Mouse (Mus musculus) CD4-positive, CD25-positive, alpha-beta regulatory T cell, adult 4 months (primary cell): Measurements from ENCODE around the gene Trpv3. TPM values are rescaled to one million over a fixed set of nuclear protein-coding genes. Genes with fewer than 3 reads are reported as not detected.

ENCODE experiments used
- ATAC-seq: one replicate; pipeline ENCODE4 v1.8.0; 2017
- polyA plus RNA-seq, 2 experiments: library from polyadenylated mRNA; unstranded; fragments of 100-300 nt; shearing (Covaris generic); gene quantifications; one replicate each; pipeline ENCODE4 v1.2.1; 2017

The Trpv3 gene
- polyA plus RNA-seq: under 1 TPM; 0.09 to 0.16 TPM

- peak; percentile 34 for ATAC-seq
Measured at GRCm38 (mm10) chr11:73267267-73267666, at the start of gene Trpv3. TSS of gene Trpv3 (plus strand) at chr11:73267388.

- ATAC-seq: no peak
Measured at GRCm38 (mm10) chr11:73219671-73220070, 47.5 kb upstream of the Trpv3 start.

GRCm38 (mm10) chr11:73220651-73221050, 46.5 kb upstream of the Trpv3 start:
- ATAC-seq: no peak

GRCm38 (mm10) chr11:73222846-73223245, 44.3 kb upstream of the Trpv3 start:
- no peak for ATAC-seq

GRCm38 (mm10) chr11:73223966-73224365, 43.2 kb upstream of the Trpv3 start:
- no peak for ATAC-seq

GRCm38 (mm10) chr11:73225856-73226255, 41.3 kb upstream of the Trpv3 start:
- no peak for ATAC-seq

GRCm38 (mm10) chr11:73228881-73229280, 38.3 kb upstream of the Trpv3 start:
- ATAC-seq: no peak

GRCm38 (mm10) chr11:73230081-73230480, 37.1 kb upstream of the Trpv3 start:
- ATAC-seq: no peak

GRCm38 (mm10) chr11:73232513-73232912, 34.7 kb upstream of the Trpv3 start:
- ATAC-seq: no peak

GRCm38 (mm10) chr11:73233992-73234391, 33.2 kb upstream of the Trpv3 start, which contains the start of gene Trpv1:
TSS of gene Trpv1 (plus strand) at chr11:73234292.
- ATAC-seq: no peak

- ATAC-seq: no peak
Measured at GRCm38 (mm10) chr11:73235990-73236701, 31.0 kb upstream of the Trpv3 start.

GRCm38 (mm10) chr11:73236731-73237130, 30.5 kb upstream of the Trpv3 start:
- no peak for ATAC-seq

- ATAC-seq: no peak
Measured at GRCm38 (mm10) chr11:73242199-73242598, 25.0 kb upstream of the Trpv3 start.

- no peak for ATAC-seq
Measured at GRCm38 (mm10) chr11:73242777-73243176, 24.4 kb upstream of the Trpv3 start.

GRCm38 (mm10) chr11:73257362-73257945, 9.7 kb upstream of the Trpv3 start:
- ATAC-seq: no peak

GRCm38 (mm10) chr11:73258664-73259063, 8.5 kb upstream of the Trpv3 start:
- no peak for ATAC-seq

GRCm38 (mm10) chr11:73260457-73260856, 6.7 kb upstream of the Trpv3 start:
- ATAC-seq: no peak

GRCm38 (mm10) chr11:73261385-73261784, 5.8 kb upstream of the Trpv3 start:
- ATAC-seq: no peak

GRCm38 (mm10) chr11:73274821-73275220, 7.6 kb downstream of the Trpv3 start:
- no peak for ATAC-seq

- ATAC-seq: peak; percentile 70
Measured at GRCm38 (mm10) chr11:73280710-73281109, 13.5 kb downstream of the Trpv3 start.

GRCm38 (mm10) chr11:73281528-73282027, 14.4 kb downstream of the Trpv3 start:
- ATAC-seq: peak; percentile 67

- ATAC-seq: no peak
Measured at GRCm38 (mm10) chr11:73283369-73283768, 16.2 kb downstream of the Trpv3 start.

- ATAC-seq: no peak
Measured at GRCm38 (mm10) chr11:73283926-73284325, 16.7 kb downstream of the Trpv3 start.

GRCm38 (mm10) chr11:73284351-73284750, 17.2 kb downstream of the Trpv3 start:
- no peak for ATAC-seq
